Mouse (Mus musculus) c-Kit-positive CD71-positive TER-119-positive erythroid progenitor cells, embryonic 14.5 days (primary cell): ENCODE results near the gene Gm4779.
A peak's percentile ranks its signal among the peaks of the same experiment; 100 is the strongest.
"Not testable (repeated sequence)": the region's sequence is repeated elsewhere in the genome, so short reads cannot be mapped to it uniquely, and the experiment has no call there.

Experiments used
- DNase-seq: peaks from one replicate; pipeline ENCODE4 v3.0.0-alpha.2; 2013; ENCODE audit warnings: low spot score

Gene Gm4779

DNA sequence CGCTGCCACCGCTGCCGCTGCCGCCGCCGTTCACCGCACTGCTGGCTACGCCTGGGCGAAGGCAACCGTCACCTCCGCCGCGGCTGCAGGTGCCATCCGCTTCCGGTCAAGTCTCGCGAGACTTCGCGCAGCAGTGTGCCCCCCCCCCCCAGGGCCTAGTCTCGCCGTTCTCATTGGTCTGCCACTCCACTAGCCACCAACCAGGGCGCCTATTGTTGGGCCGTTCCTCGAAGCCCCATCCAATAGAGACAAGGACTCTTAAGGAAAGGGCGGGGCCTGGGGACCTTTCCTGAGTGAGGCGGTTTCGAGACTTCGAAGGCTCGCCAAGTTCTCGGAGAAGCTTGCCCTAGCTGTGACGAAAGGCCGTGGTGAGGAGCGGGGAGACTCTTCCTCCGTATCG lies at the start of gene Gm4779, which contains the start of gene 8030474K03Rik:
TSS of gene Gm4779 (minus strand) at position 82 of the 400 bp plus-strand sequence.
TSS of gene 8030474K03Rik (plus strand) at position 315 of the 400 bp plus-strand sequence.
- no peak for DNase-seq

DNA sequence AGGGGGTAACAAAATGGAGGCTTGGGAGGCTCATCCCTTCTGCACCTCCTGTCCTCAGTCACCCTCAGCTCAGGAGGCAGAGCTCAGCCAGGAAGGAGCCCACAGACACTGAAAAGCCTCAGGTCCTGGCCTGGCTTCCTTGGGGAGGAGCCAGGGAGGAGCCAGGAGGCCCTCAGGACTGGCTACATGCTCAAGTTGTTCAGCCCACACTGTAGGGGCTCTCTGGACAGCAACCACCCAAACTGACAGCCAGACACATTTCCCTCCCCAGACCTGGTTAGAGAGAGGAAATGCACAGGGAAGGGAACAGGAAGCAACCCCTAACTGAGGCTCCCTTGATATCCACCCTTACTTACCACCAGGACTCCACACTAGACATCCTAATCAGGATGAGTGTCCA lies 25.8 kb upstream of the Gm4779 start:
- not testable (repeated sequence) for DNase-seq

DNA sequence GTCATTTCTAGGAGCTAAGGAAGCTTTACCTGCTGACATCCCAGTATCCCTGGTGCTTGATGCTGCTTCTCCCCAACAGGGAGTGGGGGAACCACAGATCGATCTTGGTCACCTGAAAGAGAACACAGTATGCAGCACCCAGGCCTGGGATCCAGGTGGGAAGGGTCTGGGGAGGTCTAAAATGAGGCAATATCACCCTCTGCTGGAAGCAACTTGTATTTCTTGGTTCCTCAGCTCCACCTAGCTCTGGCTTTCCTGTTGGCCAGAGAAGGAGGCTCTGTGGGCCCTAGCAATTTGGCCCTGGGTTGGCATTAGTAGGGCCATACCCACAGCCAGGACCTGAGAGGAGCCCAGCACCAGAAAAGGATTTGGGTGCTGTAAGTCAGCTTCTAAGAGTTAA lies 24.9 kb upstream of the Gm4779 start:
- DNase-seq: no peak

DNA sequence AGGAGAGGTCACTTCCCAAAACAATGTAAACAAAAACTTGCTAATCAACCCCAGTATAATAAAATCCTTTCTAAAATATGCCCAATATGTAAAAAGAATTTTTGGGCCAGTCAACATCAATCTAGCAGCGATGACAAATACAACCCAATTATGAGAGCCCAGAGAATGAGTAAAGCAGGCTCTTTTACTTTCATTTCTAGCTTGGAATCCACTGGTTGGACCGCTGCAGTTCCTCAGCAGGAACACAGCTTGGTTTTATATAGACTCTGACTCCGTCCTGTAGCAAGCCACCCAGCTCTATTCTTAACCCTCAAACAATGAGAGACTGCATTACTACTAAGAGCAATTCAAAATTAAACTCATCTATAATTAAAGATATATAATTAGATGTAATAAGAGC lies 17.5 kb upstream of the Gm4779 start:
- DNase-seq: no peak

DNA sequence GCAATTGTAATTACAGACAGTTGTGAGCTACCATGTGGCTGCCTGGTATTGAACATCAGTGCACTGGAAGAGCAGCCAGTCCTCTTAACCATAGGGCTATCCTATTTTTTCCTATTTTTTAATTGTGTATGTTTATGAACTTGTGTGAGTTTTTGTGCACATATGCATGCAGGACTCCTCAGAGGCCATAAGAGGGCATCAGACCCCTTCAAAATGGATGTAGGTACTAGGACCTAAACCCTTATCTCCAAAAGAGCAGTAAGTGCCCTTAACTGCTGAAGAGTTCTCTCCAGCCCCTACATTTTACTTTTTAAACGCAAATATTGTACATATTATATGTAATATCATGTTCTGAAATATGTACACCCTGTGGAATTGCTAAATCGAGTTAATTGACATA lies 11.3 kb upstream of the Gm4779 start:
- no peak for DNase-seq

DNA sequence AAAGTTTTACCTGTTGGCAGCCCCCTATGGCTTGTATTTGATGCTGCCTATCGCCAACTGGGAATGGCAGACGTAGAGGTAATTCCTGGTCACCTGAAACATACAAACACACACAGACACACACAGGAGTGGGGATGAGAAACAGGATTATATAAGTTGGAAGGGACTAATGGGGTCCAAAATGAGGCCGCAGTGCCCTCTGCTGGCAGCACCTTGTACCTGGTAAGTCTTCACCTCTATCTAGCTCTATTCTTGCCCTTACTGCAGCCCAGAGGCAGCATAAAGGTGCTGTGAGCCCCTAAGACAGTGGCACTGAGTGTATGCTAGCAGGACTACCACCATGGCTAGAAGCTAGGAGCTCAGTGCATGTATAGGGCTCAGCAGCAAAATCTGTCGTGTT lies 2.7 kb downstream of the Gm4779 start:
- peak; percentile 8 for DNase-seq

DNA sequence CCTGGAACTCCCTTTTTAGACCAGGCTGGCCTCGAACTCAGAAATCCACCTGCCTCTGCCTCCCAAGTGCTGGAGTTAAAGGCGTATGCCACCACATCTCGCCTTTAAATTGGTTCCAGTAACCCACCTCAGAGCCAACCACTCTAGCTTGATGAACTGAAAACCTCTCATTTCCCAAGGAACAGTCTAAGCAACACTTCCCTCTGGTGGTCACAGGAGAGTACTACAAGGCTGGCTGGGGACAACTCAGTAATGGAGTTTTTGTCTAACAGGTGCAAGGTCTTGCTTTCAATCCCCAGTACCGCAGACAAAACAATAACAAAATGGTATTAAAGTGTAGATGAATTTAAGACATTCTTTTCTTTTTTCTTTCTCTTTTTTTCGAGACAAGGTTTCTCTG lies 22.2 kb downstream of the Gm4779 start:
- DNase-seq: peak; percentile 29

DNA sequence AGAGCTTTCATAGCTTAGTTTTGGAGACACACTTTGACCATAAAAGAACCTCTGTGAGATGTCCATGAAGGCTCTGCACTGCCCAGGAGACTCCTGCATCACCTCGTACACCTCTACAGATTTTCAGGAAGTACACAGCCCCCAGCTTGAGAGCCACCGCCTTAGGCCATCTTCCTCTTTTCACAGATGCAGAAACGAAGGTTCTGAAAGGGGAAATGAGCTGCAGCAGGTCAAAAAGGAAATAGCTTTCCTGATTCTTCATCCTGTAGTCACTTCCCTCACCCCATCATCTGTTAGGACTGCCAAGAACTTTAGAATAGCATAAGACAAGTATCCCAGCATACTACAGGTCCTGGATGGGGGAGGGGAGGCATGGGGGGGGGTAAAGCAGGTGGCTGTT lies 23.9 kb downstream of the Gm4779 start:
- no peak for DNase-seq

DNA sequence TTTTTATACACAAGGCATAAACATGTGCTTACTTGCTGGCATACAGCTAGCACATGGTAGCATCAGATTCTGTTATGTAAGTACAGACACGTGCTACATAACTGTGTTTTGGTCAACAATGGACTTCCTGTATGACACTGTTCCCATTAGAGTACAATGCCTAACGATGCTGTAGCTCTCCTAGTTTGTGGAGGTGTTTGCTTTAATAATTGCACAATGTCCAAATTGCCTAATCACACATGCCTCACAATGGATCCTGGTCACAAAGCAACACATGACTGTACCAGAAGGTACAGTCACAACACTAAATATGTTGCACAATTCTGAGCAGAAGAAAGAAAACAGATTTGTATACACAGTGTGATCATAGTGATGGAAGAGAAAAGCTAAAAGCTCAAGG lies 24.7 kb downstream of the Gm4779 start:
- DNase-seq: no peak

DNA sequence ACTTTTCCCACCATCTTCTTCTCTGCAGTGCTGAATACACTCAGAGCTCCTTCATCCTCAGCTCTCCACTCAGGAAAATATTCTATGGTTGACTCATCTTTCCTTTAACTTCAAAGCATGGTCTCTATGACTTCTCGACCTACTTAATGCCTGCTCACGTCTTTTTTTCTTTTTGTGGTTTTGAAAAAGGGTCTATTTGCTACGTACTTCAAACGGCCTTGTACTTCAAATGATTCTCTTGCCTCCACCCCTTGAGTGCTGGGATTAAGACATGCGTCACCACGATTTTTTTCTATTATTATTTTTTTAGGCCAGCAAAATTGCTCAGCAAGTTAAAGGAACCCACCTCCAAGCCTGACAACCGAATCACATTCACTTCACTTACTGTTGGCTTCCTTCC lies 26.9 kb downstream of the Gm4779 start:
- DNase-seq: no peak

DNA sequence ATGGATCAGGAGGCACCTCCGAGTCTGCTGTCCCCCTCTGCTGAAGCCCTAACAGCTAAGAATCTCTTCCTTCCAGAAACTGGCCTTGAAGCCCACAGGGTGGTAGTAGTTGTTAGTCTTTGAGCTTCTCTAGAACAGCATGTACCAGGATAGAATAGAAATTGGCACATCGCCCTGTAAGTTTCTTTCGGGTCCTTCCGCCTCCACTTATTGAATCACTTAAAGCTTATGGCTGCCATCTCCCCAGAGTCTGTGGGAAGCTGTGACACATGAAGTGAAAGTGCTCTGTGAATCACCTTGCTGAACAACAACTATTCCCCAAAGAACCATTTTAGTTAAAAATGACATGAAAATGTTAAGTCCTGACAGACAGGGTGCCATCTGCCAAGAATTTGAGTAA lies 29.1 kb downstream of the Gm4779 start:
- DNase-seq: no peak

DNA sequence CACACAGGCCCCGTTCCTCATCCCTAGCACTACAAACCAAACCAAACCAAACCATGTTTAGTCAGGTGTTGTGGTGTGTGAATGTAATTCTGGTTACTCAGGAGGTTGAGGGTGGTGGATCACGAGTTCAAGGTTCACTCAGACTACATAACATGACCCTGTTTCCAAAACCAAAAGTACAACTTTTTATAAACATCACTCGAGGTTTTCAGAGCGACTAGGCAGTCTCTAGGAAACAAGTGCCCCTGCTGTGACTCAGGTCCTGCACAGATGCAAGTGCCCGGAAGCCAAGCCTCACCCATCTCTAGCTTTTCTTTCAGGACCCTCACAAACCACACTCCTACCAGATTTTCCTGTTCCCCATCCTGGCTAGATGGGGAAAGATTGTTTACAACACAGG lies 29.6 kb downstream of the Gm4779 start:
- DNase-seq: no peak

DNA sequence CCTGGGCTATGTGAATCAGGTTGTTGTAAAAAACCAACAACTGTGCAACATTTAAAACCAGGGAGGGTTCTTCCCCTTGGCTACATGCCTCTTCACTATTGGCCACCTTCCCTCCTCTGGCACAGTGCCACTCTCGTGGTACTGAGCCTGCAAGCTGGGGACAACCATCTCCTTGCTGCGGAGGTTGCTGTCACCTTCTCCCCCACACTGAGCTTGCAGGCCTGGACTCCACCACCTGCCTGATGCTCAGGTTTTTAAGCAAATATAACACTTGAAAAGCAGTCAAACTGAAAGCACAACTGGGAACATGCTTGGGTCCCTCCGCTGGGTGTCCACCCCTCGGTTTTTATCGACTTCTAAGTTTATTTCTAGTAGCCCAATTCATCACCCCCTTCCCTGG lies 39.7 kb downstream of the Gm4779 start:
- no peak for DNase-seq

DNA sequence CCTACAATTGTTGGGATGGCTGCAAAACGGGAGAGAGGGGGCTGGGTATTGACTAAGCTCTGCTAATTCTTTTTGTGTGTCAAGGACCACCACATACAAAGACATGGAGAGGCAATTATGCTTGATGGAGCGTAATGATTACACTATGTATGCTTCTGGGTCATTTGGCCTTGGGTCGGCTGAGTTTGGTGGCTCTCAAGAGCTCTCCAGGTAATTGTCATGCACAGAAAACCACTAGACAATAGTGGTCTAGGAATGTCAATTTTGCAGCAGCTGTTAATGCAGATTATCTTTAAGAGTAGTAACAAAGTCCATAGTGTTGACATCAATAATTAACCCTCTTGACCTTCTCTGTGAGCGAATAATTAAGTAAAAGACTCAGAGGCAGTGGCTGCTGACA lies 44.1 kb downstream of the Gm4779 start:
- no peak for DNase-seq

DNA sequence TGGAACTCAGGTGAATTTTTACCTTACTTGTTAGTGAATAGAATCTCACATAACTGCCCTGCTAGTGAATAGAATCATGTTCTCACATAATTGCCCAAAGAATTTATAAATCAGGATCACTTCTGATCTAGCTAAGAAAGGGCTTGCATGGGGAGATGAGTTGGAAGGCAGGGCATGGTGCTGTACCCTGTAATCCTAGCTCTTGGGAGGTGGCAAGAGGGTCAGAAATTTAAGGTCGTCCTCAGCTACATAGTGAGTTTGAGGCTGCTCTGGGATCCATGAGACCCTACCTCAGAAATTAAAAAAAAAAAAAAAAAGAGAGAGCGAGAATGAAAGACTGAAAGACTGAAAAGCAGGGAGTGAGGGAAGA lies 53.2 kb downstream of the Gm4779 start:
- no peak for DNase-seq

DNA sequence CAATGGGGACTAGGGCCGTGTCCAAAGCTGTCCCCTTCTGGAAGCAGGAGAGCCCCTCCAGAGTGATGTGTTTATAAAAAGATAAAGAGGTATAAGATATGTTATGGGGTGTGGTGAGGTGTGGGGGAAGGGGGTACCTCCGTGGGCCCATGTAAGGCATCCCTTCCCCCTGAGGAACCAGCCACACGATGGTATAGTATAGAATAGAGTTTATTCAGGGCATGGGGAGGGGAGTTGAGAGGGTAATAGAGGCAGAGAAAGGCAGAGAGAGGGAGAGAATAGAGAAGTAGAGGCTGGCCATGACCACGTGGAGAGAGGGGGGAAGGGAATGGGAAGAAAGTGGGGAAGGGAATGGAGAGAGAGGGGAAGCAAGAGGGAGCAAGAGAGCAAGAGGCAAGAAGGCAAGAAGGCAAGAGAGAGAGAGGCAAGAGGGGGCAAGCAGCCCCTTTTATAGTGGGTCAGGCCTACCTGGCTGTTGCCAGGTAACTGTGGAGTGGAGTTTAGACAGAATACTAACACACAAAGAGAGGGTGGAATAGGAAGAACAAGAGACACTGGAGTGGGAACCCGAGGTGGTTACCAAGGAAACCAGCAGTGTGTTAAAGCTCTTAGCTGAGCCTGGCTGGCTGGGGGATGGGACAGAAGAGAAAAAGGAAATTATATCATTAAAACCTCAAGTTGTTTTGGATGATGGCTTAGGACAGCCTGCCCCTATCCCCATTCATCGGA lies 53.7 kb downstream of the Gm4779 start:
- DNase-seq: no peak
